Mouse (Mus musculus) embryonic fibroblast, embryonic 13.5 days (primary cell): ENCODE measurements around the gene Siae.

Experiments
- CTCF ChIP-seq: IDR thresholded peaks from 2 replicates; pipeline ENCODE4 v1.5.1; 2011; ENCODE audit warnings: mild to moderate bottlenecking, control low read depth, low read length, moderate library complexity, borderline replicate concordance; ENCODE audit not compliant: insufficient read depth
- POLR2A ChIP-seq: IDR thresholded peaks from 2 replicates; pipeline ENCODE4 v1.6.1; 2011; ENCODE audit warnings: low read depth, mild to moderate bottlenecking, control low read depth, low read length, moderate library complexity

GRCm38 (mm10) chr9:37625129-37625528 lies 69.6 kb downstream of the Siae start:
- TF ChIP-seq CTCF (no peak), POLR2A (no peak)
